Comparison of ENCODE assay signal across 8 mouse cellular contexts in genomic region chr2:73925089-73925488, GRCm38 (mm10). TPM values are rescaled to one million over a fixed set of nuclear protein-coding genes. Genes with fewer than 3 reads are reported as not detected.
A peak's percentile ranks its signal among the peaks of the same experiment; 100 is the strongest.
DNase-seq lines count a peak whose midpoint lies in the region; ATAC-seq and TF ChIP-seq lines count a peak whose summit lies in the region.

No protein-coding gene starts in this region.

- no peak overlapping the region for H3K4me3 ChIP-seq in MEL (ENCODE audit: control insufficient read depth in 1 of 2, insufficient read depth in 1 of 2, low read depth in 2 of 2, low read length in 2 of 2)

- no peak overlapping the region for H3K27ac ChIP-seq in MEL (ENCODE audit: control insufficient read depth, low read depth, low read length)

- peaks cover 0 to 2% of the 10 kb centered on the region in 2 experiments; a peak in 2 of 4 replicates for H3K27me3 ChIP-seq in MEL (ENCODE audit: control insufficient read depth in 1 of 2, insufficient read depth in 2 of 2, low read length in 2 of 2)

- no peak overlapping the region for H3K9ac ChIP-seq in MEL (ENCODE audit: control insufficient read depth, low read depth, low read length, poor library complexity, severe bottlenecking)

- ATAC-seq in hematopoietic stem cell, adult 5-6 weeks (replicated peaks in 1 of 2; ENCODE audit: insufficient read depth in 1 of 2, low FRiP score in 2 of 2, low TSS enrichment in 1 of 2, low read depth in 1 of 2, poor library complexity in 2 of 2, severe bottlenecking in 2 of 2), result peak; percentile 78 to 89
- ATAC-seq in activated CD4-positive, CD25-positive, alpha-beta regulatory T cell, adult 4 months, result no peak

- TF ChIP-seq RAD21 in MEL (IDR thresholded peaks at IDR 0.05; ENCODE audit: low read depth, low read length), result peak; percentile 25

- H3K9me3 ChIP-seq in MEL (replicated peaks; ENCODE audit: insufficient read depth, low read length), result no peaks in the 10 kb centered on the region

- no peak for DNase-seq in MEL (ENCODE audit: low read depth, low spot score)
- DNase-seq in adrenal gland, postnatal 4 days (ENCODE audit: low spot score in 2 of 2), result peak; percentile 38 to 58
- peak; percentile 36 for DNase-seq in fat pad, adult 2 months (ENCODE audit: extremely low read depth, low read depth, low spot score)
- peak; percentile 87 for DNase-seq in layer of hippocampus, adult 9-11 months
- DNase-seq in lung, postnatal 14 days, result peak; percentile 69
- DNase-seq in retina, postnatal 7 days (ENCODE audit: low read depth, low spot score), result peak; percentile 59

- TF ChIP-seq POLR2A in MEL (IDR thresholded peaks at IDR 0.05; ENCODE audit: control insufficient read depth in 1 of 2, insufficient read depth in 1 of 2, low read depth in 1 of 2, low read length in 2 of 2, poor library complexity in 1 of 2), result no peak

- TF ChIP-seq CTCF in MEL (IDR thresholded peaks at IDR 0.05 in 2 of 3, conservative IDR thresholded peaks at IDR 0.05 in 1 of 3; ENCODE audit: control insufficient read depth in 1 of 3, insufficient read depth in 1 of 3, low read depth in 2 of 3, low read length in 3 of 3, poor library complexity in 1 of 3, severe bottlenecking in 1 of 3), result peak in 1 of 3 experiments; percentile 26; a peak in 2 of 6 replicates

- no peaks in the 10 kb centered on the region for H3K4me1 ChIP-seq in MEL (ENCODE audit: control insufficient read depth in 1 of 2, insufficient read depth in 2 of 2, low read length in 2 of 2)

- H3K79me2 ChIP-seq in MEL (ENCODE audit: control insufficient read depth, insufficient read depth, low read length, poor library complexity), result no peaks in the 10 kb centered on the region

- TF ChIP-seq EP300 in MEL (IDR thresholded peaks at IDR 0.05; ENCODE audit: low read depth in 1 of 2, low read length in 2 of 2), result no peak

- no peaks in the 10 kb centered on the region for H3K36me3 ChIP-seq in MEL (ENCODE audit: control insufficient read depth in 1 of 2, insufficient read depth in 2 of 2, low read length in 2 of 2)

TF ChIP-seq in MEL, 35 proteins besides CTCF, POLR2A, EP300 and RAD21:
- TF ChIP-seq ZNF384 (IDR thresholded peaks at IDR 0.05; ENCODE audit: low read depth, low read length), result no peak
- TF ChIP-seq SMC3 (IDR thresholded peaks at IDR 0.05; ENCODE audit: low read depth, low read length), result peak; percentile 31
- no peak for TF ChIP-seq TCF12 (IDR thresholded peaks at IDR 0.05; ENCODE audit: low read depth, low read length)
TF ChIP-seq in MEL: peak in this region for 1.

RNA-seq across cellular contexts. Expression of gene Atp5g3, which starts 14.0 kb away (rescaled TPM):
- total RNA-seq in MEL (2012; rRNA removed), result 503 and 520 TPM in 2 replicates
- 100 to 1,000 TPM; 199 to 520 TPM for polyA plus RNA-seq in MEL (2012; ENCODE audit: insufficient read depth in 1 of 2, insufficient read length in 2 of 2, low read depth in 1 of 2, low replicate concordance in 2 of 2, missing spikeins in 1 of 2)
- total RNA-seq in adrenal gland, postnatal 4 days (2021), result 100 to 1,000 TPM; 849 to 850 TPM
- total RNA-seq in hematopoietic stem cell, adult 5-6 weeks (2017), result 137 and 141 TPM in 2 replicates
- 100 to 1,000 TPM; 453 to 464 TPM for polyA plus RNA-seq in activated CD4-positive, CD25-positive, alpha-beta regulatory T cell, adult 4 months (2017; shearing (Covaris generic))

RNA-seq across cellular contexts. Expression of gene Atf2, which starts 32.6 kb away (rescaled TPM):
- 16.8 and 18.0 TPM in 2 replicates for total RNA-seq in MEL (2012; rRNA removed)
- polyA plus RNA-seq in MEL (2012; ENCODE audit: insufficient read depth in 1 of 2, insufficient read length in 2 of 2, low read depth in 1 of 2, low replicate concordance in 2 of 2, missing spikeins in 1 of 2), result 10 to 100 TPM; 36.7 to 82.3 TPM
- total RNA-seq in adrenal gland, postnatal 4 days (2021), result 10 to 100 TPM; 78.5 to 81.2 TPM
- 56.0 and 61.4 TPM in 2 replicates for total RNA-seq in hematopoietic stem cell, adult 5-6 weeks (2017)
- polyA plus RNA-seq in activated CD4-positive, CD25-positive, alpha-beta regulatory T cell, adult 4 months (2017; shearing (Covaris generic)), result 10 to 100 TPM; 54.2 to 54.4 TPM
